Mouse (Mus musculus) kidney, adult 2 months (tissue): ENCODE data around the gene BC051142.

Experiments
- CTCF ChIP-seq: fragments of 200-500 bp; conservative IDR thresholded peaks from 2 replicates; pipeline ENCODE4 v1.5.1; 2011; ENCODE audit warnings: low read depth, mild to moderate bottlenecking, control low read depth, low read length, moderate library complexity, mixed read lengths; ENCODE audit not compliant: insufficient read depth, insufficient read length
- POLR2A ChIP-seq: fragments of 200-500 bp; IDR thresholded peaks from one replicate; pipeline ENCODE4 v1.6.1; 2011; ENCODE audit warnings: low read depth, low read length, control low read depth

DNA sequence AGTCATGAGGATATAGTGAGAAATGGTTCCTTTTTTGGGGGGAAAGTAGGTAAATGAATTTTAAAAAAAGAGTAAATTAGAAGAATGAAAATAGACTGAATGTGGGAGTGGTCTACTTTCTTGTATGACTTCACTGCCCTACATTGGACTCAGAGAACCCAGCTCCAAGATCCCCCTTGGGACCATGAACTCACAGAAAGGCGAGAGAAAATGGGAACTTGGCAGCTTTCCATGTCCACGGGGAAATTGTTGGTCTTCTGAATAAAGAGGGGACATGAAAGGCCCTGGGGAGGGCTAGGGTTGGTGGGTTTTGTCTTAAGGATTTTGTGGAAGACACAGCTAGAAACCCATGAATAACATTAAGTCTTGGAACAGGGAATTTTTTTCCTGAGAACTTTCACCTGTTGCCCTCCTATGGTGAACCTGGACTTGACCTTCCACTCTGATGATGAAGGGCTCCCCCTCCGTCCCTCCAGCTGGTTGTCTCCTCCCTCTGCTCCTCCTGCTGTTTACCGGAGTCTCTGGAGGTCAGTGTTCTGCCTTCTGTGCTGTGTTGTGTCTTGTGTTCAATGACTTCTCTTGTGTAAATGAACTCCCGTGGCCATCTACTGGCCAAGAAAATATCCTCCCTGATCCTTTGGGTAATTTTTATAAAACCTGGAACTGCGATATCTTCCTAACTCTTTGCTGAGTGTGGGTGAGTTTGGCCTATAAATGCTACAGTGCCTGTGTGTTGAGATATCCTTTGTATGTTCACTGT is 21.0 kb upstream of the BC051142 start:
- no peak for TF ChIP-seq CTCF
- TF ChIP-seq POLR2A = no peak
